Mouse (Mus musculus): ENCODE results near the gene Sms.

Sms gene

DNA sequence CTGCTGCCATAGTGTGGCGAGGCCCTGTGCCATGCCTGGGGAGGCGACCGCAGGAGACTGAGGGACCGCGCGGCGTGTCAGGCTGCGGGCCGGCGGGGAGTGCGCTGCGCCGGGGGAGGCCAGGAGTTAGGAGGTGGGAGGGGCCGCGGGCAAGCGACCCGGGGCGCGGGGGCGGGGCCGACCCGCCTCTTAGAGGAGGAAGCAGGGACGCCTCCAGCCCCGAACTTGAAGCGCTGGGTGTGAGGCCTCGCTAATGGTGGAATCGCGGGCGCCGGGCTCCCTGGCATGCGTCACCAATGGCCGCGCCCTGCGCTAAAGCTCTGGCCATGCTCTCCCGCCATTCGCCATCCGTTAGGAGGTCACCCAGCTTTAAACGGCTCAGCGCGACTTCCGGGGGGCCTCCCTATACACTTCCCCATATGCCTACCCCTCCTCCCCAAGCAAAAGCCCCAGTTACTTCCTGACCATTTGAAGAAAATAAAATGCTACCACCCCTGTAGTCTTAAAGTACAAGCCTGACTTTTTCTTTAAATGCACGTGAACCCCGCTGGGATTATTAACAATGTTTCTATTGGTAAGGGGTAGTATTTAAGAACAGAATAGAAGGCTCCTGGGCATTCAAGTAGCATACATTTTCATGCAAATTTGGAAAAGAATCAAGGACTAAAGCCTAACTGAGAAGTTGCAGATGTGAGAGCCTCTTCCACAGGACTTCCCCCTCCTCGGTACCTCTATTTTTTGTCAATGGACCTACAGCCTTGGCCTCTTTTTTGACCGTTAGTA lies at the start of gene Sms:
Gene Sms, minus strand, starts transcription at position 344 of the 783 bp plus-strand sequence.
- DNase-seq (ENCODE audit: low spot score): peak; percentile 71

DNA sequence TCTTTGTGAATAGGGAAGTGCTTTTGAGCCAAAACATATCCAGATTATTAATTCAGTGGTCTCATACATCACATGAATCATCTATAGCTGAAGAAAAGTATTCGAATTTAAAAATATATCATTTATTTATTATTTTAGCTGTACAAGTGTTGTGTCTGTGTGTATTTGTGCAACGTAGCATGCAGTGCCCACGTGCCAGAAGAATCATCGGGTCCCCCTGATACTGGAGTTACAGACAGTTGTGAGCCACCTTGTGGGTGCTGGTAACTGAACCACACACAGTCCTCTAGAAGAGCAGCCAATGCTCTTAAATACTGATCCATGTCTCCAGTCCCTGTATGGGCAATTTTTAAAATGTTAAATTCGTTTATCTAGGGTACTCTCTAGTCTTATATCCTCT lies 14.3 kb upstream of the Sms start:
- DNase-seq (ENCODE audit: low spot score): no peak

DNA sequence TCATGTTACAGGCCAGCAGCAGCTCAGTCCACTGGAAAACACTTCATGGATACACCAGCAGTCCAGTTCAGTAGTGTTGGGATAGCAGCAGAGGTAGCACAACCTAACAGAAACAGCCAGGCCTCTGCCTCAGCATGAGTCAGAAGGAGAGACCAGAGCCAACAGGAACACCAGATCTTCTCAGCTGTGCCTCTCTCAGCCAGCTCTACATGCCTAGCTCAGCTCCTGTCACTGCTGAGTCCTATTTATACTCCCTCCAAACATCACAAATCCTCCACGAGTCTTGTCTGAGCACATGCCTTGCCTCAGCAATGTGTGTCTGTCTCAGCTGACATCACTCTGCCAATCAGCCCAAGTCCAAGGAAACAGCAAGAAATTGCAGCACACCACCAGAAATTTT lies 12.4 kb upstream of the Sms start:
- DNase-seq (ENCODE audit: low spot score): no peak

- no peak for DNase-seq (ENCODE audit: low spot score)
Observed at GRCm38 (mm10) chrX:157501871-157502270, 9.8 kb upstream of the Sms start.

- no peak for DNase-seq (ENCODE audit: low spot score)
Observed at GRCm38 (mm10) chrX:157500004-157500403, 7.9 kb upstream of the Sms start.

DNA sequence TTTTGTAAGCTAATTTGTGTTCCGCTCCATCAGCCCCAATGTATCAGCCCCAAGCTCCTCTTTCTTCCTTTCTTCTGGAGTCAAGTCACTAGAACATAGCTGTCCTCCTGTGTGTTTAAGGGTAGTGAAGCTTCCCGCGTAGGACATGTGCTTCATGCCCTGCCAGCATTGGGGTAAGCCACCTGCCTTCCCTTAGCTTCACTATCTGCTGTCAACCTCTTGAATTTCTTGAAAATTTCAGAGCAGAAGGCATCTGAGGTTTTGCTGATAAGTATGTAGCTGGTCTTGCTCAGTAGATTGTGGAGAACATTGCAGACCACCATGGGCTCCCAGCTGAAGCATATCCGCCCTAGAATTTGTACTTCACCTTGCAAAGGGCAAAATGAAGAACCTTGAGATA lies 1.1 kb upstream of the Sms start:
- DNase-seq (ENCODE audit: low spot score): no peak

GRCm38 (mm10) chrX:157491145-157491935 lies 747 bp downstream of the Sms start:
- DNase-seq (ENCODE audit: low spot score): peak; percentile 60

DNA sequence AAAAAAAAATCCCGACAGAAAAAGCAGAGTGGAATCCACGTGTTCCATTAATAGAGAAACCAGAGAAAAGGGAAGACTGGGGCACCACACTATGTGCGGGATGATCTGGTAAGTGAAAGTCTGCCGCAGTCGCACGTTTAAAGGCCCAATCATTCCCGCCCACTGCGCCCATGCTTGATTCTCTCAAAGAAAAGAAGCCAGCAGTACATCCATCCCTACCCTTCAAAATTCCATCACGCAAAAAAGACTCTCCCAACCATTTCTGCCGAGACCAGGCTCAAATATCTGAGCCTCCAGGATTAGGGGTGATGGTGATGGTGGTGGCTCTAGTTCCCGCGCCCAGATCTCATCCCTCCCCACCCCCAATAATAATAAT lies 1.3 kb downstream of the Sms start:
- DNase-seq (ENCODE audit: low spot score): peak; percentile 29

GRCm38 (mm10) chrX:157489871-157490721 lies 2.0 kb downstream of the Sms start:
- DNase-seq (ENCODE audit: low spot score): peak; percentile 3

DNA sequence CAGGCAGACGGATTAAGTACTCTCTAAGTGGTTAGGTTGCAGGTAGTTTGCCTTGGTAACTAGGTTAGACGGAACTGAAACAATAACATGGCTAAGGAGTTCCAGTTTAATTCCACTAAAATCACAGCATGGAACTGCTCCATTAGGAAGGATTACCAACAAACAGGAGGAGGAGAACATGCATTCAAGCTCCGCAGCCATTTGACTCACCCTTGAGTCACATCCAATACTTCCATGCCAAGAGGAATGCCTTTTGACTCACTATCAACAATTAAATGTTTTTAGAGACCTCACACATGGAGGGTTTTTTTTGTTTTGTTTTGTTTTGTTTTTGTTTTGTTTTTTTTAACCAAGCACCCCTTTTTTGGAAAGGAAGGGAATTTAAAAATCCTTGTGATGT lies 3.3 kb downstream of the Sms start:
- DNase-seq (ENCODE audit: low spot score): no peak

DNA sequence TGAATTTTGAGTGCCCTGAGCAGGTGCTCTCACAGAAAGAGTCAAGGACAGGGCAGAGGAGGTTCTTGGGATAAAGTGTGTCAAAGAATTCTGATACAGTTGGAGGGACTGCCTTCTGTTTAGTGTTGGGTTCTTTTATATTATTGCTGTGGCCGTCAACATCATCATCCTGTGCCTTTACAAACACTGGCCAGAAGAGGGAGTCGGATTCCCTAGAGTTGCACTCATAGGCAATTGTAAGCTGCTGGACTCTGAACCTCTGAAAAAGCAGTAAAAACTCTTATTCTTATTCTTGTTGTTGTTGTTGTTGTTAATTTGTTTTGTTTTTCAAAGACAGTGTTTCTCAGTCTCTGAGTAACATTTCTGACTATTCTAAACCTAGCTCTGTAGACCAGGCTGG lies 5.3 kb downstream of the Sms start:
- DNase-seq (ENCODE audit: low spot score): peak; percentile 57

GRCm38 (mm10) chrX:157482842-157483241 lies 9.2 kb downstream of the Sms start:
- no peak for DNase-seq (ENCODE audit: low spot score)

DNA sequence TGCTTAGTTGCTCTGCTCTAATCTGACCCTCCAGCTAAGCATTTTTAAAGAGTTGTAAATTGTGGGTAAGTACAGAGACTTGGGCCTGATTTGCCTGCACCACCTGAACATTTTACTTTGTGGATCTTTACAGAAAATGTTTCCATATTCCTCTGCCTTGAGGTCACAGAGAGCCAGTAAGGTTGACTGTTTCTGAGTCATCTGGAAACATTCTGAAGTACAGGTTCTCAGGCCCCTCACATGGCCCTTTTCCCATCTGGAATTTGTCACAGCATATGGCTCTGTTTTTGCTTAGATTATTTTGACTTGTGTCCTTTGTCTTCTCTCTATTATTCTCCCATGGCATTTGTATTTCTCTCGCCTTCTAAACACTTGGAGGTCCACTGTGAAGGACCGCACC lies 10.2 kb downstream of the Sms start:
- no peak for DNase-seq (ENCODE audit: low spot score)

DNA sequence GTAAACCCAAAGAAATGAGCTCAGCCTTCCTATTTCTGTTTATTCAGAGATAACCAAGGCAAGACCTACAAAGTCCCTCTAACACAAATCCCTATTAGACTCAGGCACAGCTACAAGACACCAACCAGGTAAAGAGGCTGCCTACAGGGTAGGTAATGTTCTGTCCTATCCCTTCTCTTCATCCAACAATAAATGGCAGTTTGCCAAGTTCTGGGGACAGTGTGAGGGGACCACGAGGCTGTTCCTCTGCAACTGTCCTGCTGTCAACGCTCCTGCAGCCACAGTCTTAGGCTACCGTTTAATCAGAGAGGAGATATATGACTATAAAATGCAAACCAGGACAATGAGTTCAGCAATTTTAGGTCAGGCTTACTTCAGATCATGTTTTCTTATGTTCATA lies 14.8 kb downstream of the Sms start:
- no peak for DNase-seq (ENCODE audit: low spot score)

GRCm38 (mm10) chrX:157476153-157476810 lies 15.8 kb downstream of the Sms start:
- DNase-seq (ENCODE audit: low spot score): no peak

GRCm38 (mm10) chrX:157471711-157472660 lies 20.1 kb downstream of the Sms start:
- DNase-seq (ENCODE audit: low spot score): no peak

- no peak for DNase-seq (ENCODE audit: low spot score)
Observed at GRCm38 (mm10) chrX:157468795-157469194, 23.3 kb downstream of the Sms start.

DNA sequence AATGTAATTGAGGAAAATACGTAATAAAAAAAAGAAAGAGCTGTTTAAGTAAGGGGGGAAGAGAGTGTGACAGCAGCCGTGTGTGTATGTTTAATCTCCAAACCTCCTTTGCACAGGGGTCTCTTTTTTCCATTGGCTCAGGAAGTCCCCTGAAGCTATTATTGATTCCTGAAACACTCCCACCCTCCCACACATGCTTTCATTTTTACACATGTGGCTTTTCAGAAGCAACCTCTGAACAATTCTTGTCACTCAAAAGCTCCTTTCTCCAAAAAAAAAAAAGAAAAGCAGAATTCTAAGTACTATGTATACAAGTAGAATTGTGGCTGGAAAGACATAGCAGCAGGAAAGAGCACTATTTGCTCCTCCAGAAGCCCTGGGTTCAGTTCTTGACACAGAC lies 24.0 kb downstream of the Sms start:
- no peak for DNase-seq (ENCODE audit: low spot score)

DNA sequence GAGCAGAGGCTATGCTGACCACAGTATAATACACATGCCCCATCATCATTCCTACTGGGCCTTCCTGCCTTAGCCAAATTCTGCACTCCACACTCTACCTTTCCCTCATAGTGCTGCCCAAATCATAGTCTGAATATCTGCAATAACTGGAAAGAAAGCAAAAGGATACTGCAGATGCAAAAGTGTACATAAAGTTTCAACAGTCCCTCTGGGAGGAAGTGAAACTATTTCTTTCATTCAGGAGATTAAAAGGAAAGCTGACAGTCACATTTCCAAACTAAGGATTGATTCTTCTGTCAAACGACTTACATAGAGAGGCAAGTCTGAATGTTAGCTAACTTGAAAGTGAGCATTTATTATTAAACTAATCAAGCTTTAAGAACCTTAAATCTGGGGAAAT lies 26.1 kb downstream of the Sms start:
- DNase-seq (ENCODE audit: low spot score): no peak

DNA sequence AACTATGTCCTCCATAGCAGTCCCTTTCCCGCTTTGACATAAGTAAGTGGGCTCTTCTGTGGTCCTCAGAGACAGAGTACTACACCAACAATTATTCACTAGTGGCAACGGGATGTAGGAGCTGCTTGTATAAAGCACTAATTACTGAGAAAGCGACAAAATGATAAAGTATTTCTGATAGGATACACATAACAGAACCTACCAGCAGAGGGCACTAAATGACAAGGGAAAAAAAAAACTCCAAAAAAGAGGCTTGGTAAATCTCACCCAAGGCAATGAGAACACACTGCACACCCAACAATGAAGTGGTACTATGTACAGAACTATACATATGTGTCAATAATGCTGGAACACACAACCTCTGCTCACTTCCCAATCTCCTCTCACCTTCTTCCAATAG lies 29.4 kb downstream of the Sms start:
- peak; percentile 55 for DNase-seq (ENCODE audit: low spot score)

GRCm38 (mm10) chrX:157454430-157454829 lies 37.7 kb downstream of the Sms start:
- peak; percentile 71 for DNase-seq (ENCODE audit: low spot score)
